Mouse (Mus musculus) ES-Bruce4 (cell line): ENCODE results near the gene Sv2a. TPM values are rescaled to one million over a fixed set of nuclear protein-coding genes. Genes with fewer than 3 reads are reported as not detected.
"Not testable (repeated sequence)": the region's sequence is repeated elsewhere in the genome, so short reads cannot be mapped to it uniquely, and the experiment has no call there.

Experiments used
- H3K27ac ChIP-seq: 2 replicates; pipeline ENCODE4 v1.5.1; 2012; ENCODE audit warnings: low read length, inconsistent platforms; ENCODE audit not compliant: insufficient read depth
- H3K27me3 ChIP-seq: 2 replicates; pipeline ENCODE4 v1.6.1; 2012; ENCODE audit warnings: mild to moderate bottlenecking, low read length, inconsistent platforms; ENCODE audit not compliant: control insufficient read depth, poor library complexity, insufficient read depth, severe bottlenecking
- H3K36me3 ChIP-seq: 2 replicates; pipeline ENCODE4 v1.6.1; 2012; ENCODE audit warnings: inconsistent platforms, mild to moderate bottlenecking, low read length, moderate library complexity; ENCODE audit not compliant: control insufficient read depth, poor library complexity, insufficient read depth, severe bottlenecking
- H3K4me1 ChIP-seq: one replicate; pipeline ENCODE4 v1.8.1; 2011; ENCODE audit warnings: low read length; ENCODE audit not compliant: control insufficient read depth, insufficient read depth
- H3K4me3 ChIP-seq: 2 replicates; pipeline ENCODE4 v1.5.1; 2011; ENCODE audit warnings: low read depth, mild to moderate bottlenecking, low read length
- H3K9ac ChIP-seq: 2 replicates; pipeline ENCODE4 v1.6.1; 2012; ENCODE audit warnings: low read depth, mild to moderate bottlenecking, inconsistent platforms; ENCODE audit not compliant: poor library complexity, severe bottlenecking
- H3K9me3 ChIP-seq: replicated peaks from 2 replicates; pipeline ENCODE4 v1.6.1; 2012; ENCODE audit warnings: mild to moderate bottlenecking, low read length, inconsistent platforms; ENCODE audit not compliant: control insufficient read depth, poor library complexity, insufficient read depth, severe bottlenecking
- CTCF ChIP-seq: IDR thresholded peaks from one replicate; pipeline ENCODE4 v1.8.1; 2011; ENCODE audit warnings: low read depth, low read length
- EP300 ChIP-seq: IDR thresholded peaks from 2 replicates; pipeline ENCODE4 v1.6.1; 2011; ENCODE audit warnings: low read depth, low read length; ENCODE audit not compliant: insufficient read depth
- POLR2A ChIP-seq: IDR thresholded peaks from one replicate; pipeline ENCODE4 v1.8.1; 2011; ENCODE audit warnings: low read length; ENCODE audit not compliant: insufficient read depth
- polyA plus RNA-seq: library from polyadenylated mRNA; stranded (reverse); fragments of >200 nt; gene quantifications from 2 replicates; pipeline ENCODE4 v1.2.4, GENCODE M21; 2011; ENCODE audit warnings: low read depth; ENCODE audit not compliant: missing spikeins, insufficient read depth, insufficient read length

The Sv2a gene
- polyA plus RNA-seq, 1 experiment, result 4.9 TPM

DNA sequence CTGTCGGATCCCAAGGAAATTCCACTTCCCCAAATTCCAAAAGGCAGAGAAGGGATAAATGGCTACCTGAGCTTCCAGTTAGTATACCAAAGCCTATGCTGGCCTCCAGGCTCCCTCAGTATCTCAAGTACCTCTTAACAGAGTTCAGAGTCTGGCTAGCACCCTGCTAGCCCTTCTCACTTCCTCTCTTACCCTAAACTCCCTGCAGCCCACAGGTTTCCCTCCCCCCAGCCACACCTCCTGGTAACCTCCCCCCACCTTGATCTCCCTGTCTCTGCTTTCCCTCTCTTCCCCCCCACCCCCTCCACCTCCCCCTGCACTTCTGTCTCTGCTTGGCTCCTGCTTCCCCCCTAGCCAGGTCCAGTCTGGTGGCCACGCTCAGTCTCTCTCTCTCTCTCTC lies 18.8 kb downstream of the Sv2a start:
- TF ChIP-seq CTCF (no peak), EP300 (no peak), POLR2A (no peak)
- H3K4me3 ChIP-seq, result no peak overlapping the region

DNA sequence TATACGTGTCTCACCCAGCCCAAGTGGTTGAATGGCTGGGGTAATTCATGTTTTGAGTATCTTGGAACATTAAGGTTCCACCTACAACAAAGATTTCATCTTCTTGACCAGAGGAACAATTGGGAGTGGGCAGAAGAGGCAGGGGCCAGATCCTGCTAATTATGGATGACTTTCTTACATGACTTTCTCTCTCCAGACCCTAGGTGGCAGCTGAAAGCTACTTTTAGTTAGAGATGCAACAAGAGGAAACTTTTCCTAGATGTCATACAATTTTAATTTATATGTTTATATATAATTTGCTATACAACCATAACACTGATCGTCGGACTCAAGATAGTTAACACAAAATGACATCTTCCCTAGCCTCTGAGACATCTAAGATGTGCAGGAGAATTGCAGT lies 26.9 kb downstream of the Sv2a start:
- Histone ChIP-seq H3K27ac (no peak overlapping the region), H3K27me3 (peaks cover 1% of the 10 kb centered on the region; the same call in 1 of the 2 replicates), H3K4me1 (no peaks in the 10 kb centered on the region), H3K4me3 (no peak overlapping the region), H3K9me3 (no peaks in the 10 kb centered on the region), H3K36me3 (no peaks in the 10 kb centered on the region), H3K9ac (no peak overlapping the region)
- TF ChIP-seq CTCF (no peak), POLR2A (no peak), EP300 (no peak)

More for the DNA sequence above, 18.8 kb downstream of the Sv2a start:
- Histone ChIP-seq H3K9ac (no peak overlapping the region), H3K27me3 (no peaks in the 10 kb centered on the region), H3K27ac (no peak overlapping the region), H3K36me3 (no peaks in the 10 kb centered on the region), H3K4me1 (peaks cover 1% of the 10 kb centered on the region), H3K9me3 (no peaks in the 10 kb centered on the region)

DNA sequence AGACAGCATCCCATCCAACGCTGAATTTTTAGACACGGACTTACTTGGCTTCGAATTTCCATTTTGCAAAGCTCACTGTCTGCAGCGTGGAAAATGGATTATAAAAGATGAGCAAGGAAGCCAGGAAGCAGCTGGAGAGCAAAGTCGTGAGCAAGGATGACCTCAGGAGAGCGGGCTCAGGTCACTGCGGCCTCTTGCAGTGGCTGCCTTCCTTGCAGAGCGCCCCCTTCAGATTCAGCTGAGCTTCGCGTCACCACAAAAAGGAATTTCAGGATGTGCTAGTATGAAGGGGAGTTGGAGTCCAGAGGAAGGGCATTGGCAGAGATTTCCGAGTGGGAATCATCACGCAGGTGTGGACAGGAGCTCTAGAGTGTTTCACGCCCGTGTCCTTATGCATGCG lies 28.3 kb downstream of the Sv2a start:
- peaks cover 1% of the 10 kb centered on the region; the same call in 1 of the 2 replicates for H3K27me3 ChIP-seq
- no peaks in the 10 kb centered on the region for H3K4me1 ChIP-seq
- no peak overlapping the region for H3K9ac ChIP-seq
- H3K9me3 ChIP-seq, result no peaks in the 10 kb centered on the region
- no peaks in the 10 kb centered on the region for H3K36me3 ChIP-seq
- H3K4me3 ChIP-seq, result no peak overlapping the region
- no peak overlapping the region for H3K27ac ChIP-seq
- TF ChIP-seq CTCF, result peak; percentile 80
- no peak for TF ChIP-seq EP300

DNA sequence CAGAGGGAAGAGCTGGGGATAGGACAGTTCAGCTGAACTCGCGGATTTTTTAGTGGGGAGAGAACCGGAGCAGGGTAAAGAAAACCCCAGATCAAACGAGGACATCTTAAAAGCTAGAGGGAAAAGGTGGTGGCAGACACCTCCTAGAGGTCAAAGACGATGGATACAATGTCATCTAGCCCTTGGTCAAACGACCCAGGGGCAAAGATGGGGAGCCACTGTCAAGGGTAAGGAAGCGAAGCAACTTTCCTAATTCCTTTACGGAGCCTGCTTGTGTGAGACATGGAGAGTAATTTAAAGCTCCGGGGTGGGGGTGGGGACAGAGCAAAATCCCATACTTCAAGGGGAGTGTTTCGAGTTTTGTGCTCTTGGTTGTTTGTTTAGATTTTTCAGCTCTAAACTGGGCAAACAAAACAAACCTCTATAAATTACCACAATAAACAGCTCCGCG lies 38.3 kb downstream of the Sv2a start:
- Histone ChIP-seq H3K36me3 (no peaks in the 10 kb centered on the region), H3K27me3 (no peaks in the 10 kb centered on the region), H3K27ac (peak overlapping the region; percentile 98), H3K9ac (peak overlapping the region; percentile 97), H3K9me3 (no peaks in the 10 kb centered on the region), H3K4me1 (no peaks in the 10 kb centered on the region), H3K4me3 (peak overlapping the region; percentile 76)
- TF ChIP-seq CTCF (no peak), POLR2A (no peak), EP300 (no peak)

DNA sequence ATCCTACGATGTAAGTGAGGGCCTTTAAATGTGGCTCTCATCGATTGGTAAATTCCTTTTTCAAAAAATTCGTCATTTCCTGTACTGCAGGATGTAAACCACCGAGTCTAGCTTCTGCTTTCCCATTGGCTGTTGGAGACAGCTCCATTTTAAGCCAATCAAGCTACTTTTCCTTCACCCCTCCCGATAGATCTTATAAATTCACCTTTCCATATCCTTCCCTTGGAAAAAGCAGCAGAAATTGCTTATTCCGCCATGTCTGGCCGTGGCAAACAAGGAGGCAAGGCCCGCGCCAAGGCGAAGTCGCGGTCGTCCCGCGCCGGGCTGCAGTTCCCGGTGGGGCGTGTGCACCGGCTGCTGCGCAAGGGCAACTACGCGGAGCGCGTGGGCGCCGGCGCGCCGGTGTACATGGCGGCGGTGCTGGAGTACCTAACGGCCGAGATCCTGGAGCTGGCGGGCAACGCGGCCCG lies 38.7 kb downstream of the Sv2a start, which contains the start of the genes Bola1 and Hist2h2ab:
TSS of gene Bola1 (minus strand) at position 49 of the 470 bp plus-strand sequence.
TSS of gene Hist2h2ab (plus strand) at position 205 of the 470 bp plus-strand sequence.
- Histone ChIP-seq H3K27me3 (no peaks in the 10 kb centered on the region), H3K9me3 (no peaks in the 10 kb centered on the region), H3K9ac (peak within 1 kb of the TSS; percentile 97), H3K36me3 (no peaks in the 10 kb centered on the region), H3K4me3 (peak within 1 kb of the TSS; percentile 89), H3K4me1 (no peaks in the 10 kb centered on the region), H3K27ac (peak within 1 kb of the TSS; percentile 98)
- TF ChIP-seq CTCF (no peak), EP300 (no peak), POLR2A (no peak)

DNA sequence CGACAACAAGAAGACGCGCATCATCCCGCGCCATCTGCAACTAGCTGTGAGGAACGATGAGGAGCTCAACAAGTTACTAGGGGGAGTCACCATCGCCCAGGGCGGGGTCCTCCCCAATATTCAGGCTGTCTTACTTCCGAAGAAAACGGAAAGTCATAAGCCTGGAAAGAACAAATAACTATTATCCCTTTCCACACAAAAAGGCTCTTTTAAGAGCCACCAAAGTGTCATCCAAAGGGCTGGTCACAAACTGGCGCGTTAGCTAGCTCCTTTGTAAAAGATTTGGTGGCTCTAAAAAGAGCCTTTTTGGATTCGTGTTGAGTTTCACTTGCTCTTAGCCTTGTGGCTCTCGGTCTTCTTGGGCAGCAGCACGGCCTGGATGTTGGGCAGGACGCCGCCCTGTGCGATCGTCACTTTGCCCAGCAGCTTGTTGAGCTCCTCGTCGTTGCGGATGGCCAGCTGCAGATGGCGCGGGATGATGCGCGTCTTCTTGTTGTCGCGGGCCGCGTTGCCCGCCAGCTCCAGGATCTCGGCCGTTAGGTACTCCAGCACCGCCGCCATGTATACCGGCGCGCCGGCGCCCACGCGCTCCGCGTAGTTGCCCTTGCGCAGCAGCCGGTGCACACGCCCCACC lies 39.3 kb downstream of the Sv2a start:
- Histone ChIP-seq H3K27ac (peak overlapping the region; percentile 98), H3K9ac (peak overlapping the region; percentile 97), H3K4me3 (peak overlapping the region; percentile 89)
- H3K36me3 ChIP-seq, H3K9me3 ChIP-seq, H3K27me3 ChIP-seq, H3K4me1 ChIP-seq: not testable (repeated sequence)
